Mouse (Mus musculus) lung, adult 2 months (tissue): ENCODE measurements around the gene Lenep.

Experiments
- CTCF ChIP-seq: fragments of 200-500 bp; IDR thresholded peaks from 2 replicates; pipeline ENCODE4 v1.5.1; 2011; ENCODE audit warnings: mild to moderate bottlenecking, low read length, control low read depth; ENCODE audit not compliant: insufficient read depth
- POLR2A ChIP-seq: fragments of 200-500 bp; IDR thresholded peaks from 2 replicates; pipeline ENCODE4 v1.6.1; 2011; ENCODE audit warnings: low read depth, mild to moderate bottlenecking, control low read depth, low read length, borderline replicate concordance; ENCODE audit errors: extremely low read depth

GRCm38 (mm10) chr3:89394894-89395256, 7.7 kb downstream of the Lenep start:
- peak; percentile 72; the same call in 1 of the 2 replicates for TF ChIP-seq POLR2A
- TF ChIP-seq CTCF, result no peak
